Mouse (Mus musculus) hindbrain, embryonic 14.5 days (tissue): ENCODE data around the gene Jph2. TPM values are rescaled to one million over a fixed set of nuclear protein-coding genes. Genes with fewer than 3 reads are reported as not detected.
"Not testable (repeated sequence)": the region's sequence is repeated elsewhere in the genome, so short reads cannot be mapped to it uniquely, and the experiment has no call there.

ENCODE experiments used
- ATAC-seq: fragments of 200-750 bp; cut with Nextera tagmentation; 2 replicates; pipeline ENCODE4 v1.8.0; 2017; ENCODE audit warnings: moderate number of reproducible peaks, mild to moderate bottlenecking, moderate TSS enrichment, moderate library complexity; ENCODE audit not compliant: low FRiP score
- DNase-seq: peaks from one replicate; pipeline ENCODE4 v3.0.0-alpha.2; 2015; ENCODE audit warnings: low spot score
- H3K27ac ChIP-seq: fragments of 300-500 bp; sonication (generic); 2 replicates; pipeline ENCODE4 v1.5.1; 2014; ENCODE audit warnings: mild to moderate bottlenecking, moderate library complexity
- H3K27me3 ChIP-seq: fragments of 300-500 bp; sonication (generic); 2 replicates; pipeline ENCODE4 v1.6.1; 2014; ENCODE audit warnings: mild to moderate bottlenecking, low read length, mixed read lengths; ENCODE audit not compliant: control insufficient read depth, insufficient read depth
- H3K36me3 ChIP-seq: fragments of 300-500 bp; sonication (generic); replicated peaks from 2 replicates; pipeline ENCODE4 v1.6.1; 2014; ENCODE audit not compliant: control insufficient read depth, insufficient read depth
- H3K4me1 ChIP-seq: fragments of 300-500 bp; sonication (generic); replicated peaks from 2 replicates; pipeline ENCODE4 v1.6.1; 2014; ENCODE audit warnings: antibody characterized with exemption, low read length, mixed read lengths; ENCODE audit not compliant: control insufficient read depth, insufficient read depth
- H3K4me2 ChIP-seq: fragments of 300-500 bp; sonication (generic); replicated peaks from 2 replicates; pipeline ENCODE4 v1.6.1; 2014; ENCODE audit warnings: mild to moderate bottlenecking, moderate library complexity
- H3K4me3 ChIP-seq: fragments of 300-500 bp; sonication (generic); replicated peaks from 2 replicates; pipeline ENCODE4 v1.5.1; 2014; ENCODE audit warnings: mild to moderate bottlenecking, low read length
- H3K9ac ChIP-seq: fragments of 300-500 bp; sonication (generic); 2 replicates; pipeline ENCODE4 v1.6.1; 2014
- H3K9me3 ChIP-seq: fragments of 300-500 bp; sonication (generic); 2 replicates; pipeline ENCODE4 v1.6.1; 2016; ENCODE audit warnings: low read length; ENCODE audit not compliant: control insufficient read depth
- WGBS: fragments of 180-500 bp; shearing (Covaris S2); extraction: QIAGEN DNeasy Blood & Tissue Kit; methylation state at CpG from one replicate; pipeline ENCODE4 v1.1.7; 2014; 5-methylcytosine and 5-hydroxymethylcytosine counted together
- polyA plus RNA-seq: library from polyadenylated mRNA; unstranded; fragments of >200 nt; fragmentation: Nextera tagmentation; extraction: Ambion mirVana; gene quantifications from 2 replicates; pipeline ENCODE4 v1.2.1, GENCODE M21; 2014

Gene Jph2
- polyA plus RNA-seq, 1 experiment from 2014 or later = 0.27 TPM

DNA sequence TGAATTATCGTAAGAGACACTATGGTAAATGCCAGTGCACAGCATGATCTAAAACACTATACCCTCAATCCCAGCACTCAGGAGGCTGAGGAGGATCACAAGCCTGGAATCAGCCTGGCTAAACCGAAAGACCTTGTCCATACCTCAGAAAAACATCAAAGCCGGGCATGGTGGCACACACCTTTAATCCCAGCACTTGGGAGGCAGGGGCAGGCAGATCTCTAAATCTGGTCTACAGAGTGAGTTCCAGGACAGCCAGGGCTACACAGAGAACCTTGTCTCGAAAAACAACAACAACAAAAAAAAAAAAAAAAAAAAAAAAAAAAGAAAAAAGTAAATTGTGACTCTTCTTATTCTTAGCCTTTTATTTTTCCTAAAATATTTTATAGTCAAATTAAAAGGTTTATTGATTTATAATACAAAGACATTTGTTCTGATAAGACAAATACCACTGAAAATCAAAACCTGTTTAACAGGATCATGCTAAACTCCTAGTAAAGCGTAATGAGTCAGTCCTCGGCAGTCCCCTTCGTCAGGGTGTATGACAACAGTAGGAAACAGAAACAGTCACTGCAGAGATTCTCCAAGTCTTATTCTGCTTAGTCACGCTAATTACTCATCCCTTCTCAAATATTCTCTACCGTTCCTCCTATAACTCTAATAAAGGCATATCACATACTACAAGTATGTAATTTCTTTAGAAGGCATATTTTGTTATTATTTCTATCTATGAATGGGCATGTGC, 15.2 kb upstream of the Jph2 start:
- Histone ChIP-seq H3K4me2 (no peak overlapping the region), H3K36me3 (peaks cover 65% of the 10 kb centered on the region), H3K9ac (no peak overlapping the region), H3K4me1 (peaks cover 7% of the 10 kb centered on the region), H3K9me3 (no peaks in the 10 kb centered on the region), H3K27ac (no peak overlapping the region), H3K27me3 (no peaks in the 10 kb centered on the region), H3K4me3 (no peak overlapping the region)
- DNase-seq (no peak), ATAC-seq (no peak)
- 94% methylated on average over 9 of the region's 9 CpGs for whole genome bisulfite sequencing

DNA sequence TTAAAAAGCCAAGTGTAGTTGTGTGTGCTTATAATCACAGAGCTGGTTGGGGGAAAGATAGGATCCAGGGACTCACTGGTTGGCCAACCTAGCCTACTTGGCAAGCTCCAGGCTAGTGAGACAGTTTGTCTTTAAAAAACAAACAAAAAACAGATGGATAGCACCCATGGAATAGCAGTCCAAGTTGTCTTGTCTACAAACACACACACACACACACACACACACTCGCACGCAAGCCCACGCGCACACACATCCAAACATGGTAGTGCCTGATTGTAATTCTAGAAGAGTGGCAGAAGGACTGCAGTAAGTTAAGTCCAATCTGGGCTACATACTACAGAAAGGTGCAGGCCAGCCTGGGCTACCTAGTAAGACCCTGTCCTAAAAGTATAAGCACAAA, 14.6 kb upstream of the Jph2 start:
- no peak for DNase-seq
- Histone ChIP-seq H3K27me3 (no peaks in the 10 kb centered on the region), H3K4me1 (0 out of 2 replicates have a peak, but pooled peaks cover under 1% of the 10 kb centered on the region), H3K4me3 (no peak overlapping the region), H3K4me2 (no peak overlapping the region), H3K9ac (no peak overlapping the region), H3K27ac (no peak overlapping the region), H3K36me3 (peaks cover 69% of the 10 kb centered on the region), H3K9me3 (no peaks in the 10 kb centered on the region)
- no peak for ATAC-seq
- 96% methylated on average over 4 of the region's 4 CpGs for WGBS

DNA sequence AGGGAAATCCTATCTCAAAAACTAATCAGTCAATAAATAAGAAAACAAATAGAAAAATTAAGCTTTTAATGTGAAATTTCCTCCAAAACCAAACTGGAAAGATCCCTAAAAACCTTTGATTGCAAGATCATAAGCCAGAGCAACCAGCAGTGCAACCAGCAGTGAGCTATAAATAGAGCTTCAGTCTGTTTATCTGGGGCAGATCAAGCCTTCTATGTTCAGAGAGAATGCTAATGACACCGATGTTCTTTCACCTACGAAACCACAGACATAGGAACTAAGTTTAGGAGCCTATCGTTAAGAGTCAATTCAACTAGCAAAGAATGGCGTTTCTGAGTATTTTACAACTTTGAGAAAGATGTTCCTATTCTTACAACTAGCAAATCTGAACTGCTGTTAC, 14.0 kb upstream of the Jph2 start:
- Histone ChIP-seq H3K27me3 (no peaks in the 10 kb centered on the region), H3K9me3 (no peaks in the 10 kb centered on the region), H3K4me2 (no peak overlapping the region), H3K9ac (no peak overlapping the region), H3K27ac (no peak overlapping the region), H3K4me3 (no peak overlapping the region), H3K4me1 (no peaks in the 10 kb centered on the region), H3K36me3 (peaks cover 75% of the 10 kb centered on the region)
- 97% methylated on average over 4 of the region's 4 CpGs for whole genome bisulfite sequencing
- ATAC-seq (no peak), DNase-seq (no peak)

DNA sequence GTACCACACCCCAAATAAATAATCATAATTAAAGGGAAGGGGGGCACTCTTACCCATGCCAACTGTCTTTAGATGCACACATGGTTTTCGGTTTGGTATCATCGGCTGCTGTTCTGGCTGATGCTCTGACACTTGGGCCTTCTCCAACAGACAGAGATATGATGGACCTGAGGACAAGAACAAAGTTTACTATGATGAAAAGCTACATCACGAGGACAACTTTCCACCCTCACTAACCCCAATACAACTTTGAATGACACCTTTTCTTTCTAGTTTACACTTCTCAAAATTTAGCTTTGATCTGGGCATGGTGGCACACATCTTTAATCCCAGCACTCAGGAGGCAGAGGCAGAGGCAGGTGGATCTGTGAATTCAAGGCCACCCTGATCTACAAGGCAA, 13.6 kb upstream of the Jph2 start:
- H3K9me3 ChIP-seq, DNase-seq, H3K9ac ChIP-seq, H3K27me3 ChIP-seq, H3K27ac ChIP-seq, ATAC-seq, H3K4me3 ChIP-seq, H3K4me1 ChIP-seq, H3K4me2 ChIP-seq: not testable (repeated sequence)
- over 99% methylated on average over 3 of the region's 3 CpGs for WGBS
- H3K36me3 ChIP-seq = peaks cover 76% of the 10 kb centered on the region

DNA sequence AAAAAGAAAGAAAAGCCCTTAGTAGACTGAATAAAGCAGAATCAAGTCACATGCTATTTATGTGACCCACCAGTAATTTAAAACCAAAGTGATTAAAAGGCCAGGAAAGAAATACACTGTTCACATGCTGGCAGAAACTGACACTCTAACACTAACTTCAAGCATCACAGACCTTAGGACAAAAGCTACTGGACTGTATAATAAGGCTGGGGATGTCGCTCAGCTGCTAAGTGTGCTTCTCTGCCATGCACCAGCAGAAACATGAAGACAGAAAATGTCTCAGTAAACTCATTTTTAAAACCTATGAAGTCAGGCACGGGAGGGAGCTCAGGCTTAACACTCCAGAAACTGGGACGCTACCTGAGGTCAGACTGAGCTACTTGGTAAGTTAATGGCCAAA, 12.4 kb upstream of the Jph2 start:
- Histone ChIP-seq H3K4me3 (no peak overlapping the region), H3K4me1 (no peaks in the 10 kb centered on the region), H3K9ac (no peak overlapping the region), H3K27ac (no peak overlapping the region), H3K9me3 (no peaks in the 10 kb centered on the region), H3K27me3 (no peaks in the 10 kb centered on the region), H3K36me3 (peaks cover 81% of the 10 kb centered on the region), H3K4me2 (no peak overlapping the region)
- DNase-seq (no peak), ATAC-seq (no peak)
- WGBS = 97% methylated on average over 3 of the region's 3 CpGs

DNA sequence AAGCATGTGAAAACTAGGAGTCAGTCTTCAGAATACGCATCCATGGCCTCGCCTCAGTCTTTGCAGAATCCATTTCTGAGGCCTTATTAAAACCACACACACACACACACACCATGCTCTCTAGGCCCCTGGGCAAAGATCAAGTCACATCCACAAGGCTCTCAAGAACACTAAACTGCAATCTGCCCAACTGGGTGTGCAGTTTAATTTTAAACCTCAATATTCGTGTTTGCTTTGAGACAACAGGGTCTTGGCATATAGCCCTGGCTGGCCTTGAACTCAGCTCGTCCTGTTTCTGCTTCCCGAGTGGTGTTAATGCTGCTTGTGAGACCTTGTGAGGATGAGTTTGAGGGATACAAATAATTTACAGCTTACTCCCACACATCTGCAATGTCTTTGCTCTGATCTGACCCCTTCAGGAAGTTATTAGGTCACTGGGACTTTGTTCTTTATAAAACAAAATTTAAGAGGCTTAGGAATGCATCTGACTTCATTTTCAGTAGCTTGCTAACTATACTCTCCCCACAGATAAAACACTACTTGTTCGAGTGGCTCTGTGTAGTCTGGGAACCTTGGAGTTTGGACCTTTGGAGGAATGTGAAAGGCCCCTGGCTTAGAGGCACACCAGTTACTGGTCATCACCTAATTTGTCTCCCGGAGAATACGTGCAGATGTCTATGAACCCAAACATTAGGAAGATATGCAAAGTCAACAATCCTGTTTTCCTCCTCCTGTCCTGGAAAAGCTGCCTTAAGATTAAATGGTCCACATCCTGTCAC, 6.4 kb upstream of the Jph2 start:
- 89% methylated on average over 8 of the region's 8 CpGs for WGBS
- H3K4me1 ChIP-seq = no peaks in the 10 kb centered on the region
- DNase-seq = no peak
- no peaks in the 10 kb centered on the region for H3K27me3 ChIP-seq
- no peak for ATAC-seq
- no peaks in the 10 kb centered on the region for H3K9me3 ChIP-seq
- H3K4me3 ChIP-seq = no peak overlapping the region
- peaks cover 35% of the 10 kb centered on the region for H3K36me3 ChIP-seq
- H3K9ac ChIP-seq = no peak overlapping the region
- no peak overlapping the region for H3K4me2 ChIP-seq
- no peak overlapping the region for H3K27ac ChIP-seq

DNA sequence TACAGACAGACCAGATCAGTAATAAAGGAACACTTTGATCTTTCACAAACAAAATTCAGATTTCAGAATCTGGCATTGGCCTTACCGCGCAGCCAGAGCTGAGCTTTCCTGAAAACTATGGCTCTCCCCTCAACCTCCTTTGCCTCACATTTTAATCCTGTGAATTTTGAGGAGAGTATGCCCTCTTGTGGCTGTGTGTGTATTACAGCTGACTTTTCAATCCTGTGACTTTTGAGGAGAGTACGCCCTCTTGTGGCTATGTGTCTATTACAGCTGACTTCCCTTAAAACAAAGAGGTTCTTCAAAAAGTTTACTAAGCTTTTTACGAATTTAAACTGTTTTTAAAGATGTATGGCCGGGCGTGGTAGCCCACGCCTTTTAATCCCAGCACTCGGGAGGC, 3.4 kb upstream of the Jph2 start:
- DNase-seq (peak; percentile 93), ATAC-seq (no peak)
- H3K4me1 ChIP-seq = no peaks in the 10 kb centered on the region
- H3K27me3 ChIP-seq = no peaks in the 10 kb centered on the region
- no peaks in the 10 kb centered on the region for H3K9me3 ChIP-seq
- H3K4me2 ChIP-seq = no peak overlapping the region
- H3K9ac ChIP-seq = no peak overlapping the region
- H3K27ac ChIP-seq = no peak overlapping the region
- H3K4me3 ChIP-seq = no peak overlapping the region
- 12% methylated on average over 8 of the region's 8 CpGs for WGBS
- peaks cover 13% of the 10 kb centered on the region for H3K36me3 ChIP-seq

DNA sequence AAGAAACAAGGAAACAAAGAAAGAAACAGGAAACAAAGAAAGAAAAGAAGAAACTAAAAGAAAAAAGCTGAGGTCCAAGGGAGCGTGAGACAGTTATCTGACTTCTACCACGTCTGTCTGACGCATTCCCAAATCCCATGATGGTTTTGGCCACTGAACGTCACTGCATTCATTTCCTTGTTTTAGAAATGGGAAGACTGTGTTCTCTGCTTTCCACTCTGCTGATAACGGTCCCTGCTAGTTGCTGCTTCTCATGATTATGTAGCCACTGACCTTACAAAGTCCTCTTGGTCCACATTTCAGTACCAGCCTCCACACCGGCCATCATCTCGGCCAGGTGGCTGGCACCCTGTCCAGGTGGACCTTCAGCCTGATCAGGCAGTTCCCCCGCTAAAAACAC, 1.4 kb upstream of the Jph2 start:
- Histone ChIP-seq H3K4me3 (no peak overlapping the region), H3K4me1 (no peaks in the 10 kb centered on the region), H3K9me3 (no peaks in the 10 kb centered on the region), H3K27ac (no peak overlapping the region), H3K27me3 (no peaks in the 10 kb centered on the region), H3K36me3 (no peaks in the 10 kb centered on the region), H3K4me2 (no peak overlapping the region), H3K9ac (no peak overlapping the region)
- ATAC-seq (no peak), DNase-seq (no peak)
- 81% methylated on average over 8 of the region's 8 CpGs for WGBS

DNA sequence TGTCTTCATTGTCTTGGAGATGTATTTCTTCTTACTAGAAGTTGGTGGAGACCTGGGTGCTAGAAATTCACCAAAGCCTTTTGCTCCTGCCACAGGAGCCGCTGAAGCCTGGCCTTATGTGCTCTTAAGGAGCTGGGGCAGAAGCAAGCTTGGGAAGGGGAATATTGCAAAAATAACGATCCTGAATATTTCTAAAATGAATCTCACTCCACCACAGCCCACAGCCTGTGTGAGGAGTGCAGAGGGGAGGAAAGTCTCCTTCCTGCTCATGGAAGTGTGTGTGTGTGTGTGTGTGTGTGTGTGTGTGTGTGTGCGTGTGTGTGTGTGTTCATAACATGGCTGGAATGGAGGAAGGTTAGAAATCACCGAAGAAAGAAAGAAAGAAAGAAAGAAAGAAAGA, 977 bp upstream of the Jph2 start:
- Histone ChIP-seq H3K4me3 (no peak overlapping the region), H3K27me3 (no peaks in the 10 kb centered on the region)
- ATAC-seq = no peak

More for the DNA sequence above, 977 bp upstream of the Jph2 start:
- no peak overlapping the region for H3K9ac ChIP-seq
- 85% methylated on average over 4 of the region's 4 CpGs for WGBS
- no peaks in the 10 kb centered on the region for H3K4me1 ChIP-seq
- no peak overlapping the region for H3K4me2 ChIP-seq
- no peaks in the 10 kb centered on the region for H3K36me3 ChIP-seq
- no peak overlapping the region for H3K27ac ChIP-seq
- no peaks in the 10 kb centered on the region for H3K9me3 ChIP-seq
- no peak for DNase-seq
